Mouse (Mus musculus) embryo, embryonic 11.5 days (tissue): ENCODE data around the gene Ptpn21.

Source experiments
- DNase-seq: peaks from one replicate; pipeline ENCODE4 v3.0.0-alpha.2; 2012; ENCODE audit warnings: low read depth, low spot score

Ptpn21 gene

GRCm38 (mm10) chr12:98668132-98668814 lies 68.9 kb downstream of the Ptpn21 start:
- DNase-seq, result no peak

- no peak for DNase-seq
These were observed 74.6 kb downstream of the Ptpn21 start for GRCm38 (mm10) chr12:98662617-98663016.

GRCm38 (mm10) chr12:98656873-98657272 lies 80.3 kb downstream of the Ptpn21 start:
- no peak for DNase-seq

- DNase-seq, result no peak
These were observed 92.4 kb downstream of the Ptpn21 start for GRCm38 (mm10) chr12:98644852-98645251.

GRCm38 (mm10) chr12:98628260-98628970 lies 108.8 kb downstream of the Ptpn21 start:
- no peak for DNase-seq

GRCm38 (mm10) chr12:98627392-98628259 lies 109.6 kb downstream of the Ptpn21 start, which contains the start of gene Spata7:
Spata7 (plus strand) TSS chr12:98628157.
- DNase-seq, result peak; percentile 87
